Mouse (Mus musculus) small intestine, adult 2 months (tissue): Measurements from ENCODE around the gene Fam217b. TPM values are rescaled to one million over a fixed set of nuclear protein-coding genes. Genes with fewer than 3 reads are reported as not detected.

ENCODE experiments used
- H3K27ac ChIP-seq: fragments of 200-500 bp; 2 replicates; pipeline ENCODE4 v1.5.1; 2012; ENCODE audit warnings: low read depth, low read length, control low read depth, inconsistent platforms; ENCODE audit not compliant: insufficient read depth
- H3K27me3 ChIP-seq: fragments of 200-500 bp; 2 replicates; pipeline ENCODE4 v1.6.1; 2012; ENCODE audit warnings: mild to moderate bottlenecking, moderate library complexity, low read length, inconsistent platforms; ENCODE audit not compliant: control insufficient read depth, insufficient read depth
- H3K36me3 ChIP-seq: fragments of 200-500 bp; 2 replicates; pipeline ENCODE4 v1.6.1; 2012; ENCODE audit warnings: mild to moderate bottlenecking, low read length, control low read depth, inconsistent platforms; ENCODE audit not compliant: control insufficient read depth, insufficient read depth
- H3K4me1 ChIP-seq: fragments of 200-500 bp; 2 replicates; pipeline ENCODE4 v1.6.1; 2012; ENCODE audit warnings: low read length, inconsistent platforms, mixed read lengths; ENCODE audit not compliant: control insufficient read depth, insufficient read depth, insufficient read length
- H3K4me3 ChIP-seq: fragments of 200-500 bp; 2 replicates; pipeline ENCODE4 v1.5.1; 2012; ENCODE audit warnings: low read depth, mild to moderate bottlenecking, control low read depth, inconsistent platforms, low read length, moderate library complexity
- CTCF ChIP-seq: fragments of 200-500 bp; IDR thresholded peaks from 2 replicates; pipeline ENCODE4 v1.5.1; 2012; ENCODE audit warnings: low read depth, mild to moderate bottlenecking, control low read depth, inconsistent platforms, low read length, moderate library complexity, mixed read lengths; ENCODE audit not compliant: insufficient replicate concordance, insufficient read length; ENCODE audit errors: extremely low read depth
- POLR2A ChIP-seq: fragments of 200-500 bp; IDR thresholded peaks from 2 replicates; pipeline ENCODE4 v1.6.1; 2012; ENCODE audit warnings: low read depth, mild to moderate bottlenecking, control low read depth, inconsistent platforms, low read length, moderate library complexity
- WGBS: fragments of 180-500 bp; shearing (Covaris S2); methylation state at CpG from one replicate; pipeline ENCODE4 v1.1.7; 2018; 5-methylcytosine and 5-hydroxymethylcytosine counted together
- polyA plus RNA-seq: library from polyadenylated mRNA; depleted of rRNA; stranded (reverse); fragments of >200 nt; gene quantifications from 2 replicates; pipeline ENCODE4 v1.2.3, GENCODE M21; 2012

Fam217b gene
- polyA plus RNA-seq, 1 experiment = 0.37 TPM

DNA sequence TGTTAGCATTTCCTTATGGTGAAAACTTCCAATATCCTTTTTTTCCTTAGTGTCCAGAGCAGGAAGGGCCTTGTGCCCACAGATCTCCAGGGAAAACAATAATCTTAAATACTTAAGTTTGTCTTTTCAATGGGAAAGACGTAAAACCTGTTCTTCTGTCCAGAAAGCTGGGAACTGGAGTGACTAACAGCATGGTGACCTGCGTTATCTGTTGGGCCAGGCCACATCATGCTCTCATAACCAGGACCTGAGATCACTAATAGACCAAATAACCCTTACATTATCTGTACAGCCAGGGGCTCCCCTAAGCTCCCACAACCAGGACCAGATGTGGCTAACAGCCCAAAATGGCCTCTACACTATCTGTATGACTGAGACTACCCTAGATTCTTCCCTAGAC, 19.6 kb downstream of the Fam217b start:
- 47% methylated on average over 2 of the region's 2 CpGs for WGBS

GRCm38 (mm10) chr2:178437311-178437710, 23.0 kb downstream of the Fam217b start:
- H3K27me3 ChIP-seq = no peaks in the 10 kb centered on the region
- H3K27ac ChIP-seq = no peak overlapping the region
- no peak for TF ChIP-seq POLR2A
- TF ChIP-seq CTCF = no peak
- H3K36me3 ChIP-seq = no peaks in the 10 kb centered on the region
- H3K4me3 ChIP-seq = no peak overlapping the region
- peaks cover 3% of the 10 kb centered on the region; the same call in 1 of the 2 replicates for H3K4me1 ChIP-seq
- 76% methylated on average over 9 of the region's 9 CpGs for WGBS

More for the DNA sequence above, 19.6 kb downstream of the Fam217b start:
- Histone ChIP-seq H3K27ac (no peak overlapping the region), H3K4me1 (peaks cover 6% of the 10 kb centered on the region; the same call in 1 of the 2 replicates), H3K27me3 (no peaks in the 10 kb centered on the region), H3K4me3 (no peak overlapping the region), H3K36me3 (no peaks in the 10 kb centered on the region)
- TF ChIP-seq POLR2A (no peak), CTCF (no peak)

GRCm38 (mm10) chr2:178449386-178449785, 35.1 kb downstream of the Fam217b start:
- no peak overlapping the region for H3K27ac ChIP-seq
- TF ChIP-seq POLR2A (no peak), CTCF (no peak)
- 81% methylated on average over 4 of the region's 4 CpGs for WGBS
- no peaks in the 10 kb centered on the region for H3K36me3 ChIP-seq
- no peaks in the 10 kb centered on the region for H3K4me1 ChIP-seq
- no peaks in the 10 kb centered on the region for H3K27me3 ChIP-seq
- H3K4me3 ChIP-seq = no peak overlapping the region

GRCm38 (mm10) chr2:178450236-178450635, 35.9 kb downstream of the Fam217b start:
- Histone ChIP-seq H3K27ac (no peak overlapping the region), H3K4me1 (no peaks in the 10 kb centered on the region), H3K36me3 (no peaks in the 10 kb centered on the region), H3K27me3 (no peaks in the 10 kb centered on the region), H3K4me3 (no peak overlapping the region)
- 50% methylated on average over 2 of the region's 2 CpGs for WGBS
- no peak for TF ChIP-seq POLR2A
- no peak for TF ChIP-seq CTCF

GRCm38 (mm10) chr2:178450961-178451360, 36.6 kb downstream of the Fam217b start:
- Histone ChIP-seq H3K36me3 (no peaks in the 10 kb centered on the region), H3K4me1 (no peaks in the 10 kb centered on the region), H3K27me3 (no peaks in the 10 kb centered on the region), H3K27ac (no peak overlapping the region), H3K4me3 (no peak overlapping the region)
- no peak for TF ChIP-seq CTCF
- no peak for TF ChIP-seq POLR2A
- 85% methylated on average over 10 of the region's 10 CpGs for WGBS

DNA sequence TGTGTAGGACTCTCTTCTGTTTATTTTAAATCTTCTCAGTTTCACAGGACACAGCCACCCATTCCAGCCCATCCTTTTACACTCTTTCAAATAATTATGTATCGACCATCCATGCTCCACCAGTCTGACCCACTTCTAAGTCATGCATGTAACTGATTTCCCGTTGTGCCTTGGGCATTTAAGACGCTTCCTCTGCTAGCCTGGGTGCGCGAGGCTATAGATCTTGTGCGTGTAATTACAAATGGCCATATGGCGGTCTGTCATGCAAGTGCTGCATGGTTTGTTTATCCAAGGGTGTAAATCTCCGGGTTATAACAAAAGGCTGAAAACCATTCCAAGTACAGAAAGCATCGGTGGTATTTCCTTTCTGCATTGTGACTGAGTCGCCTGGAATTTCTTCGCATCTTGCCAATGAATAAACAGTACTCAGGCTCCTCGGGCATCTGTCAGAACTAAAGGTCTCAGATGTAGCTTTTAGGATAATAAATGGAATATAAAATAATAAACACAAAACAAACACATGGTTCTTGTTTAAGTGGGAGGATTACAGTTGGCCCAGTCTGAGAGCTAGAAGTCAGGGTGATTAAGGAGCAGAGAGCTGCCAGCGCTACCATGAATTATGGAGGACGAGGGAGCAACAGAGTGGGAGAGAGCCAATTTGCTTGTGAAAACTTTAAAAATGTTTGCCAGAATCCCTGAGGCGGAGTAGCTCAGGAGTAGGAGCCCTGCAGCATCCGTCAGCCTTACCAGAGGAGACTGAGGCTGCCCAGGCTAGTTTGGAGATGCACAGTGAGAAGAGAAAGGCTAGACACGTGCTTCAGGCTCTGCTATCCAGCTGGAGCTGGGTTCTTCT, 40.6 kb downstream of the Fam217b start:
- no peak overlapping the region for H3K27ac ChIP-seq

DNA sequence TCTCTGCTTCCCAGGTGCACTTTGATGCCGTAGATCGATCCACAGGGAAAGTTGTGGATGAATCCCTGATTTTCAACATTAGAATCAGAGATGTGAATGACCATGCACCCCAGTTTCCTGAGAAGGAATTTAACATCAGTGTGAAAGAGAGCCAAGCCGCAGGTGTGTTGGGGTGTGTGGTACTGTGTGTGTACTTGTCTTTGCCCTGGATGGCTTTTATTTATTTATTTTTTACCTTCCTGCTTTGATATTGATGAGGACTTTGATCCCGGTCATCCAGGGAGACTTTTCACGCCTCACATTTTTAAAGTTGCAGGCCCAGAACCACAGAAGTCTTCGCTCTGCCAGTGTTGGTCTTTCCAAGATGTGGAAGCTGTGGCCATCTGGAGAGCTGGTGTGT, 43.1 kb downstream of the Fam217b start:
- Histone ChIP-seq H3K4me1 (peaks cover 7% of the 10 kb centered on the region; the same call in 1 of the 2 replicates), H3K36me3 (no peaks in the 10 kb centered on the region), H3K27me3 (no peaks in the 10 kb centered on the region), H3K4me3 (no peak overlapping the region), H3K27ac (no peak overlapping the region)
- WGBS = 42% methylated on average over 6 of the region's 6 CpGs
- TF ChIP-seq CTCF (no peak), POLR2A (no peak)

More for the DNA sequence above, 40.6 kb downstream of the Fam217b start:
- no peak for TF ChIP-seq POLR2A
- TF ChIP-seq CTCF = no peak
- Histone ChIP-seq H3K4me3 (no peak overlapping the region), H3K4me1 (peaks cover 7% of the 10 kb centered on the region; the same call in 1 of the 2 replicates), H3K27me3 (no peaks in the 10 kb centered on the region), H3K36me3 (no peaks in the 10 kb centered on the region)
- WGBS = 60% methylated on average over 17 of the region's 17 CpGs
